Mouse (Mus musculus) cortical plate, adult 2 months (tissue): ENCODE results near the gene Xpa. TPM values are rescaled to one million over a fixed set of nuclear protein-coding genes. Genes with fewer than 3 reads are reported as not detected.

ENCODE experiments used
- H3K27ac ChIP-seq: fragments of 200-500 bp; 2 replicates; pipeline ENCODE4 v1.5.1; 2012; ENCODE audit warnings: low read length, control low read depth, inconsistent platforms; ENCODE audit not compliant: insufficient read depth
- H3K4me1 ChIP-seq: fragments of 200-500 bp; 2 replicates; pipeline ENCODE4 v1.6.1; 2011; ENCODE audit warnings: low read length; ENCODE audit not compliant: control insufficient read depth, insufficient read depth
- H3K4me3 ChIP-seq: fragments of 200-500 bp; 2 replicates; pipeline ENCODE4 v1.5.1; 2011; ENCODE audit warnings: mild to moderate bottlenecking, low read length, control low read depth; ENCODE audit not compliant: insufficient read depth
- CTCF ChIP-seq: fragments of 200-500 bp; IDR thresholded peaks from 2 replicates; pipeline ENCODE4 v1.5.1; 2011; ENCODE audit warnings: mild to moderate bottlenecking, control low read depth, low read length; ENCODE audit not compliant: insufficient read depth; ENCODE audit errors: extremely low read depth
- POLR2A ChIP-seq: fragments of 200-500 bp; IDR thresholded peaks from 2 replicates; pipeline ENCODE4 v1.6.1; 2011; ENCODE audit warnings: mild to moderate bottlenecking, low read length, control low read depth; ENCODE audit not compliant: insufficient read depth; ENCODE audit errors: extremely low read depth
- polyA plus RNA-seq: library from polyadenylated mRNA; depleted of rRNA; stranded (reverse); fragments of >200 nt; gene quantifications from 2 replicates; pipeline ENCODE4 v1.2.3, GENCODE M21; 2012

Xpa gene
- polyA plus RNA-seq, 1 experiment, result 20.9 TPM

- Histone ChIP-seq H3K4me3 (no peak overlapping the region), H3K27ac (no peak overlapping the region), H3K4me1 (no peaks in the 10 kb centered on the region)
- TF ChIP-seq POLR2A (no peak), CTCF (no peak)
Measured at GRCm38 (mm10) chr4:46186466-46186865, 9.6 kb downstream of the Xpa start.

- no peaks in the 10 kb centered on the region for H3K4me1 ChIP-seq
- H3K4me3 ChIP-seq, result no peak overlapping the region
- H3K27ac ChIP-seq, result no peak overlapping the region
- TF ChIP-seq POLR2A, result no peak
- TF ChIP-seq CTCF, result no peak
Measured at GRCm38 (mm10) chr4:46185890-46186289, 10.2 kb downstream of the Xpa start.

- H3K4me3 ChIP-seq, result no peak overlapping the region
- TF ChIP-seq POLR2A (no peak), CTCF (no peak)
- H3K27ac ChIP-seq, result no peak overlapping the region
- no peaks in the 10 kb centered on the region for H3K4me1 ChIP-seq
Measured at GRCm38 (mm10) chr4:46185423-46185822, 10.7 kb downstream of the Xpa start.

GRCm38 (mm10) chr4:46182181-46182580, 13.9 kb downstream of the Xpa start:
- Histone ChIP-seq H3K4me1 (no peaks in the 10 kb centered on the region; the same call in 1 of the 2 replicates), H3K27ac (no peak overlapping the region), H3K4me3 (no peak overlapping the region)
- TF ChIP-seq CTCF (no peak), POLR2A (no peak)

GRCm38 (mm10) chr4:46181168-46181567, 14.9 kb downstream of the Xpa start:
- H3K4me1 ChIP-seq, result no peaks in the 10 kb centered on the region; the same call in 1 of the 2 replicates
- no peak for TF ChIP-seq POLR2A
- TF ChIP-seq CTCF, result no peak
- H3K27ac ChIP-seq, result no peak overlapping the region
- no peak overlapping the region for H3K4me3 ChIP-seq

GRCm38 (mm10) chr4:46177496-46177895, 18.6 kb downstream of the Xpa start:
- no peaks in the 10 kb centered on the region; the same call in 1 of the 2 replicates for H3K4me1 ChIP-seq
- TF ChIP-seq POLR2A (no peak), CTCF (no peak)
- H3K4me3 ChIP-seq, result no peak overlapping the region
- no peak overlapping the region for H3K27ac ChIP-seq

- no peaks in the 10 kb centered on the region; the same call in 1 of the 2 replicates for H3K4me1 ChIP-seq
- H3K4me3 ChIP-seq, result no peak overlapping the region
- no peak overlapping the region for H3K27ac ChIP-seq
- TF ChIP-seq CTCF, result no peak
- no peak for TF ChIP-seq POLR2A
Measured at GRCm38 (mm10) chr4:46177018-46177417, 19.1 kb downstream of the Xpa start.

- Histone ChIP-seq H3K4me3 (no peak overlapping the region), H3K4me1 (no peaks in the 10 kb centered on the region; the same call in 1 of the 2 replicates), H3K27ac (no peak overlapping the region)
- TF ChIP-seq CTCF, result peak; percentile 9; the same call in 1 of the 2 replicates
- TF ChIP-seq POLR2A, result no peak
Measured at GRCm38 (mm10) chr4:46176313-46176712, 19.8 kb downstream of the Xpa start.

- H3K27ac ChIP-seq, result no peak overlapping the region
- TF ChIP-seq POLR2A (no peak), CTCF (no peak)
- H3K4me3 ChIP-seq, result no peak overlapping the region
- no peaks in the 10 kb centered on the region for H3K4me1 ChIP-seq
Measured at GRCm38 (mm10) chr4:46171761-46172160, 24.4 kb downstream of the Xpa start.

- TF ChIP-seq POLR2A, result no peak
- TF ChIP-seq CTCF, result no peak
- Histone ChIP-seq H3K4me3 (no peak overlapping the region), H3K27ac (no peak overlapping the region), H3K4me1 (no peaks in the 10 kb centered on the region)
Measured at GRCm38 (mm10) chr4:46165831-46166230, 30.3 kb downstream of the Xpa start.

GRCm38 (mm10) chr4:46164027-46164426, 32.1 kb downstream of the Xpa start:
- H3K4me3 ChIP-seq, result no peak overlapping the region
- TF ChIP-seq POLR2A (no peak), CTCF (no peak)
- H3K27ac ChIP-seq, result no peak overlapping the region
- no peaks in the 10 kb centered on the region for H3K4me1 ChIP-seq
